Mouse (Mus musculus) neural tube, embryonic 13.5 days (tissue): ENCODE data around the gene Cdc27. TPM values are rescaled to one million over a fixed set of nuclear protein-coding genes. Genes with fewer than 3 reads are reported as not detected.
"Not testable (repeated sequence)": the region's sequence is repeated elsewhere in the genome, so short reads cannot be mapped to it uniquely, and the experiment has no call there.

Experiments
- ATAC-seq: fragments of 200-750 bp; cut with Nextera tagmentation; 2 replicates; pipeline ENCODE4 v1.8.0; 2017; ENCODE audit warnings: low read depth, mild to moderate bottlenecking, moderate TSS enrichment, moderate library complexity
- H3K27ac ChIP-seq: fragments of 300-500 bp; sonication (generic); replicated peaks from 2 replicates; pipeline ENCODE4 v1.5.1; 2015; ENCODE audit warnings: moderate library complexity, mild to moderate bottlenecking, inconsistent platforms
- H3K27me3 ChIP-seq: fragments of 300-500 bp; sonication (generic); 2 replicates; pipeline ENCODE4 v1.6.1; 2015; ENCODE audit warnings: mild to moderate bottlenecking, inconsistent platforms
- H3K36me3 ChIP-seq: fragments of 300-500 bp; sonication (generic); 2 replicates; pipeline ENCODE4 v1.6.1; 2015; ENCODE audit warnings: mild to moderate bottlenecking, inconsistent platforms
- H3K4me1 ChIP-seq: fragments of 300-500 bp; sonication (generic); replicated peaks from 2 replicates; pipeline ENCODE4 v1.6.1; 2015; ENCODE audit warnings: inconsistent platforms
- H3K4me2 ChIP-seq: fragments of 300-500 bp; sonication (generic); 2 replicates; pipeline ENCODE4 v1.6.1; 2015; ENCODE audit warnings: inconsistent platforms, mild to moderate bottlenecking, moderate library complexity
- H3K4me3 ChIP-seq: fragments of 300-500 bp; sonication (generic); 2 replicates; pipeline ENCODE4 v1.5.1; 2015; ENCODE audit warnings: mild to moderate bottlenecking, inconsistent platforms
- H3K9ac ChIP-seq: fragments of 300-500 bp; sonication (generic); 2 replicates; pipeline ENCODE4 v1.6.1; 2015; ENCODE audit warnings: moderate library complexity, mild to moderate bottlenecking, inconsistent platforms
- H3K9me3 ChIP-seq: fragments of 300-500 bp; sonication (generic); 2 replicates; pipeline ENCODE4 v1.6.1; 2016; ENCODE audit warnings: inconsistent platforms
- WGBS: fragments of 180-500 bp; shearing (Covaris S2); methylation state at CpG from one replicate; pipeline ENCODE4 v1.1.7; 2015; 5-methylcytosine and 5-hydroxymethylcytosine counted together
- polyA plus RNA-seq: library from polyadenylated mRNA; unstranded; fragments of >200 nt; fragmentation: Nextera tagmentation; extraction: Ambion mirVana; gene quantifications from 2 replicates; pipeline ENCODE4 v1.2.1, GENCODE M21; 2015

Gene Cdc27
- polyA plus RNA-seq, 1 experiment from 2014 or later = 40.6 TPM

- Histone ChIP-seq H3K9me3 (no peaks in the 10 kb centered on the region; the same call in 1 of the 2 replicates), H3K4me1 (peaks cover 5% of the 10 kb centered on the region; the same call in 1 of the 2 replicates), H3K27ac (no peak overlapping the region), H3K36me3 (no peaks in the 10 kb centered on the region), H3K9ac (no peak overlapping the region), H3K4me3 (no peak overlapping the region), H3K4me2 (no peak overlapping the region), H3K27me3 (peaks cover 7% of the 10 kb centered on the region)
- no peak for ATAC-seq
- WGBS = 91% methylated on average over 9 of the region's 9 CpGs
Measured at GRCm38 (mm10) chr11:104567736-104568135, 17.3 kb upstream of the Cdc27 start.

DNA sequence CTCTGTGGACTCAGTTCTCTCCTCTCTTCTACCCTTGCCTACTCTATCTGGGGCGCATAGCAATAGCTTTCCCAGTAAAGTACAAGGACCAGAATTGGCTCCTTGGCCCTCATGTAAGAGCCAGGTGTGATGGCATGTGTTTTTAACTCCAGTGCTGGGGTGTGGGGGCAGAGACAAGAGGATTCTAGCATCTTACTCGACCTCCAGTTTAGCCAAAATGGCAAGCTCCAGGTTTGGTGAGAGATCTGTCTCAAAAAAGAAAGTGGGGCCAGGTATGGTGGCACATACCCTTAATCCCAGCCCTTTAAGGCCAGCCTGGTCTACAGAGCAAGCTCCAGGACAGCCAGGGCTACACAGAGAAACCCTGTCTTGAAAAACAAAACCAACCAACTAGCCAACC lies 16.4 kb upstream of the Cdc27 start:
- no peak overlapping the region for H3K4me2 ChIP-seq
- peaks cover 5% of the 10 kb centered on the region; the same call in 1 of the 2 replicates for H3K4me1 ChIP-seq
- no peak overlapping the region for H3K9ac ChIP-seq
- H3K36me3 ChIP-seq = no peaks in the 10 kb centered on the region
- no peaks in the 10 kb centered on the region; the same call in 1 of the 2 replicates for H3K9me3 ChIP-seq
- WGBS = 83% methylated on average over 2 of the region's 2 CpGs
- H3K27me3 ChIP-seq = peaks cover 1% of the 10 kb centered on the region; the same call in 1 of the 2 replicates
- ATAC-seq = no peak
- no peak overlapping the region for H3K4me3 ChIP-seq
- H3K27ac ChIP-seq = no peak overlapping the region

DNA sequence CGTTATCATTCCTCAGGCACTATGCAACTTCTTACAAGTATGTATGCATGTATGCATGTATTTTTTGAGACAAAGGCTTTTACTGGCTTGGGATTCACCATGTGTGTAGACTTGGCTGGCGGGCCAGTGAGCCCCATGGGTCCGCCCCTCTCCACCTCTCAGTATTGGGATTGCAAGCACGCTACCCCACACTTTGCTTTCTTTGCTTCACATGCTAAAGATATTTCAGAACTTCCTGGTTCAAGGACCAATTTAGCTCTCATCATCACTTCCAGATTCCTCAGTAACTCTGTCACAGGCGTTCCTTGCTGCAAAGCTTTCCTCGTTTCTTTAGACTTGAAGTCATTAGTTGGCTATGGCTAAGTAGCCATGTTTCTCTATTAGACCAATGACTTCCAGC lies 15.7 kb upstream of the Cdc27 start:
- Histone ChIP-seq H3K27me3 (no peaks in the 10 kb centered on the region), H3K9me3 (no peaks in the 10 kb centered on the region; the same call in 1 of the 2 replicates), H3K9ac (no peak overlapping the region), H3K4me1 (peaks cover under 1% of the 10 kb centered on the region; the same call in 1 of the 2 replicates), H3K4me3 (no peak overlapping the region), H3K36me3 (no peaks in the 10 kb centered on the region), H3K27ac (no peak overlapping the region), H3K4me2 (no peak overlapping the region)
- WGBS = 85% methylated on average over 6 of the region's 6 CpGs
- no peak for ATAC-seq

GRCm38 (mm10) chr11:104565172-104565571 lies 14.8 kb upstream of the Cdc27 start:
- WGBS = 77% methylated on average over 9 of the region's 9 CpGs
- H3K4me2 ChIP-seq = no peak overlapping the region
- H3K4me1 ChIP-seq = no peaks in the 10 kb centered on the region
- H3K9ac ChIP-seq = no peak overlapping the region
- no peak overlapping the region for H3K4me3 ChIP-seq
- no peaks in the 10 kb centered on the region for H3K36me3 ChIP-seq
- H3K9me3 ChIP-seq = no peaks in the 10 kb centered on the region; the same call in 1 of the 2 replicates
- ATAC-seq = no peak
- no peak overlapping the region for H3K27ac ChIP-seq
- H3K27me3 ChIP-seq = no peaks in the 10 kb centered on the region

DNA sequence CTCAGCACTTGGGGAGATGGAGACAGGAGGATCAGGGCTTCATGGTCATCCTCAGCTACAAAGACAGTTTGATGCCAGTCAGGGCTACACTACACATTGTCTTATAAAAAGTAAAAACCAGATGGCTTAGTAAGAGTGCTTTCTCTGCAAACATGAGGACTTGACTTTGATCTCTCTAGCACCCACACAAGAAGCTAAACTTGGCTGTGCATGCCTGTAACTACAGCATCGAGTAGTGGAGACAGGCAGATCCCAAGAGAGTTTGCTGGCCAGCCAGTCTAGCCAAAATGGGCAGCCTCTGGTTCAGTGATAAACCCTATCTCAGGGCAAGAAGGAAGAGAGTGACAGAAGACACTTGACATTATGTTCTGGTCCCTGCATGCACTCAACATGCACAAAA lies 13.1 kb upstream of the Cdc27 start:
- Histone ChIP-seq H3K4me3 (no peak overlapping the region), H3K36me3 (no peaks in the 10 kb centered on the region), H3K9ac (no peak overlapping the region), H3K27me3 (no peaks in the 10 kb centered on the region), H3K4me1 (no peaks in the 10 kb centered on the region), H3K9me3 (no peaks in the 10 kb centered on the region), H3K4me2 (no peak overlapping the region), H3K27ac (no peak overlapping the region)
- 77% methylated on average over 1 of the region's 1 CpGs for WGBS
- ATAC-seq = no peak

GRCm38 (mm10) chr11:104560971-104561370 lies 10.6 kb upstream of the Cdc27 start:
- Histone ChIP-seq H3K36me3 (no peaks in the 10 kb centered on the region), H3K4me1 (no peaks in the 10 kb centered on the region), H3K27ac (no peak overlapping the region), H3K27me3 (no peaks in the 10 kb centered on the region), H3K4me3 (no peak overlapping the region), H3K9me3 (no peaks in the 10 kb centered on the region), H3K4me2 (no peak overlapping the region), H3K9ac (no peak overlapping the region)
- ATAC-seq = no peak
- WGBS = 70% methylated on average over 2 of the region's 2 CpGs

- Histone ChIP-seq H3K4me3 (no peak overlapping the region), H3K27ac (no peak overlapping the region), H3K36me3 (no peaks in the 10 kb centered on the region), H3K27me3 (no peaks in the 10 kb centered on the region), H3K9ac (no peak overlapping the region), H3K4me2 (no peak overlapping the region), H3K9me3 (no peaks in the 10 kb centered on the region), H3K4me1 (no peaks in the 10 kb centered on the region)
- no peak for ATAC-seq
- 50% methylated on average over 4 of the region's 4 CpGs for WGBS
Measured at GRCm38 (mm10) chr11:104558651-104559403, 8.4 kb upstream of the Cdc27 start.

GRCm38 (mm10) chr11:104558065-104558464 lies 7.6 kb upstream of the Cdc27 start:
- WGBS = 82% methylated on average over 4 of the region's 4 CpGs
- H3K27ac ChIP-seq = no peak overlapping the region
- no peaks in the 10 kb centered on the region for H3K9me3 ChIP-seq
- H3K27me3 ChIP-seq = no peaks in the 10 kb centered on the region
- no peak for ATAC-seq
- H3K9ac ChIP-seq = no peak overlapping the region
- no peaks in the 10 kb centered on the region for H3K36me3 ChIP-seq
- no peaks in the 10 kb centered on the region for H3K4me1 ChIP-seq
- H3K4me2 ChIP-seq = no peak overlapping the region
- no peak overlapping the region for H3K4me3 ChIP-seq

DNA sequence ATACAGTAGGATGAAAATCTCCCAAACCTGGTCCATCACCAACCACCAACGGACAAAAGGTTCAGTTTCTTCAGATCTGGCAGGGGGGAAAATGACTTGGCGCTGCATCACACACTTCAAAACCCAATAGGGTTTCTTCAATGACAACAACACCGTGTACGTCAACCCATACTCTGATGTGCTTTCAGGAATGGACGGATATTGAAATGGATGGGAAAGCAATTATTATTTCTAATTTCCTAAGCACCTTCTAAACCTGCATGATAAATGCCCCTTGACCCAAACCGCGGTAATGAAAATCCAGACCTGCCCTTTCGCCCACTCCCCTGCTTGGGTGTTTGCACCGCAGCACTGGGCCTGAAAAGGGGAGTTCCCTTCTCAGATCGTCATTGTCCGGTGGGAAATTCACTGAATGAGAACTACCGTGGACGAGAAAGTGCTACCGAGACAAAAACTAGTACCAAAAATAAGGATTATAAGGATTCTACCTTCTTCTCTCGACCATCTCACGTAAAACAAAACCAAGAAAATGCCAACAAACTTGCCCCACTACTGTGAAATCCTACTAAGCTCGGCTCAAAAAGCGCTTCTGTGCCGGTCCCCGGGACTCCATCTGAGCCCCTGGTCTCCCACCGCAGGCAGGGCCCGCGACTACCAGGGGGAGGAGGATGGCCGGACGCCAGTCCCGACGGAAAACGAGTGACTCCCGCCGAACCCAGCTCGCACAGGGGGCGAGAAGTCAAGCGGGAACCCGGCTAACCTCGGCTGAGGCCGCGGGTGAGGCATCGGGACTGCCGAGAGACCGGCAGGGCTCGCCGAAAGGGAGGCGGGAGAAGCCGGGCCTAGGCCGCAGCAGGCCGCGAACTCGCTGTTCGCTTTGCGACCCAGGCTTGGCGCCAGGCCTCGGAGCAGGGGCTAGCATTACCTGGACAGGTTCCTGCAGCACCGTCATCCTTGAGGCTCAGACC lies 698 bp downstream of the Cdc27 start:
- Histone ChIP-seq H3K9ac (peak overlapping the region; percentile 100), H3K4me3 (peak overlapping the region; percentile 98), H3K4me2 (peak overlapping the region; percentile 77), H3K9me3 (no peaks in the 10 kb centered on the region), H3K27ac (peak overlapping the region; percentile 94), H3K36me3 (no peaks in the 10 kb centered on the region), H3K4me1 (peaks cover 35% of the 10 kb centered on the region), H3K27me3 (no peaks in the 10 kb centered on the region)
- ATAC-seq = peak; percentile 80
- WGBS = under 1% methylated on average over 53 of the region's 53 CpGs

DNA sequence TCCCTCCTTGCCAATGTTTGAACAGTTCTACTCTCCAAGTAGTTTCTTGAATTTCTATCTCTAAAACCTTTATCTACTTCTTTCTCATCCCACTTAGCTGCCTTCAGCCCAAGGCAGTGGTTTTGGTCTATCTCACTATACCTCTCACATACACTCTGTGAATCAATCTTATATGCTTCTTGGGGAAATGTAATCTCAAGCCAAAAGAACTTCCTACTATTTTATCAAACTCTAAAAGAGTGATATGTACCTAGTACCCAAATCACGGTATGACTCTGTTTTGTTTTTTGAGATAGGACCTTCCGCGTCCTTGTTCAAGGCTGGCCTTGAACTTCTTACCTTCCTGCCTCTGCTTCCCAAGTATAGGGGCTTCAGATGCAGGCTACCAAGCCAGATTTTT lies 2.9 kb downstream of the Cdc27 start:
- Histone ChIP-seq H3K9ac (no peak overlapping the region), H3K27ac (no peak overlapping the region), H3K4me2 (no peak overlapping the region), H3K36me3 (no peaks in the 10 kb centered on the region), H3K27me3 (no peaks in the 10 kb centered on the region), H3K4me3 (no peak overlapping the region), H3K9me3 (no peaks in the 10 kb centered on the region), H3K4me1 (peaks cover 37% of the 10 kb centered on the region)
- WGBS = 95% methylated on average over 3 of the region's 3 CpGs
- ATAC-seq = no peak

GRCm38 (mm10) chr11:104544507-104544906 lies 5.9 kb downstream of the Cdc27 start:
- peaks cover 33% of the 10 kb centered on the region for H3K4me1 ChIP-seq
- no peak overlapping the region for H3K27ac ChIP-seq
- H3K36me3 ChIP-seq = peaks cover 4% of the 10 kb centered on the region; the same call in 1 of the 2 replicates
- ATAC-seq = no peak
- H3K9ac ChIP-seq = no peak overlapping the region
- H3K9me3 ChIP-seq = no peaks in the 10 kb centered on the region
- no peak overlapping the region for H3K4me2 ChIP-seq
- H3K4me3 ChIP-seq = no peak overlapping the region
- H3K27me3 ChIP-seq = no peaks in the 10 kb centered on the region
- WGBS = 83% methylated on average over 2 of the region's 2 CpGs

DNA sequence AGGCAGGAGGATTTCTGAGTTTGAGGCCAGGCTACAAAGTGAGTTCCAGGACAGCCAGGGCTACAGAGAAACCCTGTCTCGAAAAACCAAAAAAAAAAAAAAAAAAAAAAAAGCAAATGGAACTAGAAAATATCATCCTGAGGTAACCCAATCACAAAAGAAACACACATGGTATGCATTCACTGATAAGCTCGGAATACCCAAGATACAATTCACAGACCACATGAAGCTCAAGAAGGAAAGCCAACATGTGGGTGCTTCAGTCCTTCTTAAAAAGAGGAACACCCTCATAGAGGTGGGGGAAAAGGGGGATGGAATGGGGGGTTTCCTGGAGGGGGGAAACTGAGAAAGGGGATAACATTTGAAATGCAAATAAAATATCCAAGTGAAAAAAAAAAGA lies 7.1 kb downstream of the Cdc27 start:
- WGBS = 93% methylated on average over 2 of the region's 2 CpGs
- not testable (repeated sequence) for H3K36me3 ChIP-seq, H3K9me3 ChIP-seq, H3K27ac ChIP-seq, ATAC-seq, H3K4me2 ChIP-seq, H3K4me3 ChIP-seq, H3K9ac ChIP-seq, H3K27me3 ChIP-seq
- H3K4me1 ChIP-seq = peaks cover 23% of the 10 kb centered on the region
